Mouse (Mus musculus): ENCODE measurements around the gene Cxcl5. TPM values are rescaled to one million over a fixed set of nuclear protein-coding genes. Genes with fewer than 3 reads are reported as not detected.

The Cxcl5 gene
- total RNA-seq (2021) (not detected), polyA plus RNA-seq (2012; rRNA removed) (0.07 TPM in 1 of 2 replicates, not detected in the other)
- long read RNA-seq: 0 reads

DNA sequence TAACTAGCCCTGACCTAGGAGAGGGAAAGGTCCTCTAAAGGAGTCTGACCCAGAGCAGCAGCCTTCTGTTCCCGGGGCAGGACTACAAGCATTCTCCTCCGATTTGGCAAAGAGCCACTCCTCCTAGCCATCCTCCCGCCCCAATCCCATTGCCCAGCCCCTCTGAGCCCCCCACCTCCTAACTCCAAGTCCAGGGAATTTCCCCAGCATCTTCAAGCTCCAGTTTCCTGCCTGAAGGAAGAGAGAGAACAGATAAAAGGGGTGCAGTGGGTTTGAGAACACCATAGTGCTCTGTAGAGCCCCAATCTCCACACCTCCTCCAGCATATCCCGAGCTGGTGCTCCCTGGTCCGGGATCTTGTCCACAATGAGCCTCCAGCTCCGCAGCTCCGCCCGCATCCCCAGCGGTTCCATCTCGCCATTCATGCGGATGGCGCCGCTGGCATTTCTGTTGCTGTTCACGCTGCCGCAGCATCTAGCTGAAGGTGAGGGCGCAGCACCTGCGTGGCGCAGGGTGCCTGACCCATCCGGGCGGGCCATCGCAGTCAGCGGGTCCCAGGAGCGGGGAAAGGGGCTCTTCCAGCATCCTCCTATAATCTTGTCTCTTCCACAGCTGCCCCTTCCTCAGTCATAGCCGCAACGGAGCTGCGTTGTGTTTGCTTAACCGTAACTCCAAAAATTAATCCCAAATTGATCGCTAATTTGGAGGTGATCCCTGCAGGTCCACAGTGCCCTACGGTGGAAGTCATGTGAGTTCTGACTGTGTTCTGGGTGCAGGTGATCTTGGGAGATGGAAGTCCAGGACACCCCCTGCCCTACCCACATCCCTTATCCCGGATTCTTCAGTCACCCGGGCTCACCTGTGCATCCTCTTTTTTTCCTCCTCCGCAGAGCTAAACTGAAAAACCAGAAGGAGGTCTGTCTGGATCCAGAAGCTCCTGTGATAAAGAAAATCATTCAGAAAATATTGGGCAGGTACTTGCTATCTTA is at the start of gene Cxcl5:
Gene Cxcl5 (plus strand): TSS at position 284 of the 989 bp plus-strand sequence.
- DNase-seq: no peak

DNA sequence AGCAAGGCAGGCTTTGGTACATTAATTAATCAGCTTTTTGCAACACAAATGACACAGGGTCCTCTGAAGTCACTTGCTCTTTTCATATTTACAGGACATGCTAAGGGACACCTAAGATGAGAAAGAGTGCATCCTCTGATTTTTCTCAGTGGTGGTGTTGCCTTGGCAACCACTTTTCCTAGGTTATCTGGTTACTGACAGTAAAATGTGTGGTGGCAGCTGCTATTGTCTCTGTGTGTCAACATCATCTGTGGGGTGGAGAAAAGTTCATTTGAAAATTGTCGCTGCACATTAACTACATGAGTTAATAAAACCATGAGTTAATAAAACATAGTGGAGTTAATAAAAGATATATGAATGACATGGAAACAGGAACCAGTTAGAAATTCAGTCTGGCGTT is 47.8 kb upstream of the Cxcl5 start:
- DNase-seq: no peak

DNA sequence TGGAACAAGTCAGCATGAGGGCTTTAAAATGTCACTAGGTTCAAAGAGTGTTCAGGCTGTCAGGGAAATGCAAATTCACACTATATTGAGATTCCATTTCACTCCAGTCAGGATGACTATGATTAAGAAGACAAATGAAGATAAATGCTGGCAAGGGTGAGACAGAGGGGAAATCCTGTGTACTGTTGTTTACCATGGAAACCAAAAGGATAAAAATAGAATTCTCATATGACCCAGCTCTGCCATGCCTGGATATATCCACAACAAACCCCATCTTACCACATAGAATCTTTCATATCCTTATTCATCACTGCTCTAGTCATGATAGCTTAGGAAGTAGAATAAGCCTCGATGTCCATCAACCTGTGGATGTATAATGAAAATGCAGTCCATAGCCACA is 41.2 kb upstream of the Cxcl5 start:
- no peak for DNase-seq

DNA sequence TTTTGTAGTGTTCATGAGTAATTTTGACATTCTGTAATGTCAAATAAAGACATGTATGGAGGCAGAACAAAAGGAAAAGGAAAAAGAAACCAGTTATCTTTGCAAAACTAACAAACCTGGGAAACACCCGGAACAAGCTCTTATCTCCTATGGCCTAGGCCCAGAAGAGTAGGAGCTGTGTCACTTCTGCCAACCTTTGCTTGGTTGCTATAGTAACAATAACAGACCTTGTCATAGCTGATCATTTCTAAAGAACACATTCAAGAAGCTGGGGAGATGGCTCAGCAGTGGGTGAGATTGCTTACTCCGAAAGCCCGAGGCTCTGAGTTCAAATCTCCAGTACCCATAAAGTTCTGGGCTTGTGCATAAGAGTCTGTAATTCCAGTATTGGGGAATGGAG is 36.5 kb upstream of the Cxcl5 start:
- no peak for DNase-seq

DNA sequence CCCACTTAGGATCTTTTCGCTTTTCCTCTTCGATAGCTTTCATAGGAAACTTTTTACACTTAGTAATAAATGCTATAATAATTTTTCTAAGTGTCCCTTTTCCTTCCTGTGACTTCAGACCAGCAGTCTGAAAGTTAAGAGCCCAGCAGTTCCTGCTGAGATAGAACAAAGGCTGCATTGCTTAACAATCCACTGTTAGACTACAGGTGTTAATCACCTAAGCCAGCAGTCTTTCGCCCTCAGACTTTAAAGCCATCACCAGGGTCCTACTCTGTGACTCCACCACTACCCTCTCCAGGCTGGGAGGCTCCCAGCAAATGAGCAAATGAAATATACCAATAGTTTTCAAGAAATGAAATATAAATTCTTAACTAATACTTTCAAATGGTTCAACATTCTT is 30.9 kb upstream of the Cxcl5 start:
- DNase-seq: no peak

DNA sequence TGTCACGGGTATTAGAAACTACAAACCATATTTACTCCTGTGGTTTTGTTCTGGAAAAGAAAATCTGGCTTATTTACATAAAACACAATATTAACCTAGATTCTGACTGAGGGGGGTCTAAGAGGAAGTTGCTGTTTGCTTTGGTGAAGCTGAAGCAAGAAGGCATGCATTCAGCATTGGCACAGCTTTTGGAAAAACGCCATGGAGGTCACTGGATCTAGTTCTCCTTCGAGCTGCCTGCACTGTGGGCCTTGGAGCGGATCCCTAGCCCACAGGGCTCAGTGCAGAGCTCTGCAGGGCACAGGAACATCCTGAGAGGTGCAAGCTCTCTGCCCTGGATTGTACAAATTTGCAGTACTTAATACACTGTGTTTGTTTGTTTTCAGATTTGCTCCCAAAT is 27.7 kb upstream of the Cxcl5 start:
- peak; percentile 3 for DNase-seq

DNA sequence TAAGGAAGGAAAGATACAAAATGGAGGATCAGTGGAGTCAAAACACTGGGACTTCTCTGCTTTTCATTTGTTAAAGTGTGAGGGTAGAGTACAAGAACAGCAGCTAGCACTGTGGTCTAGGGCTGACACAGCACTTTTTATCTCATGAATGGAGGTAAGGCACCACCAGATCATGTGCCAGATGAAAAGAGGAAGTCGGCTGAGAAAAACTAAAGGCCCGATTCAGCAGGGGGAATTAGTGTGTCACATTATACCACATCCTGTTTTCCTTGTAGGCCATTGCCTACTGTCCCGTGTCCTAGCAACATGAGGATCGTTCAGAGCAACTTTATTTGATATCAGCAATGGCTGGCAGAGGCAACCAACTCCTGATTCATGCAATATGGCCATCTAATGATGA is 17.1 kb upstream of the Cxcl5 start:
- peak; percentile 3 for DNase-seq

DNA sequence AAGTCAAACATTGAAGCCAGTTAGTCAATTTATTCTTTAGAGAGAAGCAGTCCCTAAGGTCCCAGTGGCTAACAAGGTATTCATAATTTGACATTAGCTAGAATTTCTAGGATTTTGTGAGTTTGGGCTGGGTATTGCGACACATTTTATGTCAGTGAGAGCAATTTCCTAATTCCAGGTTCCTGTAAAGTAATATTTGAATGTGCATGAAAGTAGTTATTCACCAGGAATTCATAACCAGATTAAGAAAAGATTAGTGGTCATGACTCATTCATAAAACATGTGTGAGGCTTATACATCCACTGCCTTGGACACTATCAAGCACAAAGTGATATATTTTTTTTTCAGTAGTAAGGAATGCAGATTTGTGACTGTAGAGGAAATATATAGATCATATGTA is 5.2 kb upstream of the Cxcl5 start:
- no peak for DNase-seq

DNA sequence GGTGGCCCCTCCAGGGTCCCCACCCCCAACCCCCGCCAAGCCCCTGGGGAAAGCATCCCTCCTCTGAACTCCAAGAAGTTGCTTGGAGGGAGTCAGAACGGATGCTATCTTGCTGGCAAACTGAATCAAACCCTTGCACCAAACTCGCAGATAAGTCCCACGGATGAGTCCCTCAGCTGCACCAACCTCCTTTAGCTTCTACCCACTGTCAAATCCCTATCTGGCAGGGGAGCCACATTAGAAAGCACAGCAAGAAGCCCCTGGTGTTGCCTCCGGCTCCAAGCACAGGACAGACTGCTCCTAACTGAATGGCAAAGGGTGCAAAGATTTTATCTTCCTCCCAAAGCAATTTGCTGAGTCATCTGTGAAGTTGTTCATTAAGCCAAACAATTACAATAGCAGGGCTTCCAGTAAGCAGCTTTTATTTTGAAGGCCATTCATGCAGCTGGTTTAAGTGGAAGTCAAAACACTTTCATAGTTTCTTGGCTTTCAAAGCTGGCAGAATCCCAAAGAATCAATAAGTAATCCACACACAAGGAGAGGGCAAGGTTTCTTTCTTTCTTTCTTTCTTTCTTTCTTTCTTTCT is 1.0 kb upstream of the Cxcl5 start:
- no peak for DNase-seq

DNA sequence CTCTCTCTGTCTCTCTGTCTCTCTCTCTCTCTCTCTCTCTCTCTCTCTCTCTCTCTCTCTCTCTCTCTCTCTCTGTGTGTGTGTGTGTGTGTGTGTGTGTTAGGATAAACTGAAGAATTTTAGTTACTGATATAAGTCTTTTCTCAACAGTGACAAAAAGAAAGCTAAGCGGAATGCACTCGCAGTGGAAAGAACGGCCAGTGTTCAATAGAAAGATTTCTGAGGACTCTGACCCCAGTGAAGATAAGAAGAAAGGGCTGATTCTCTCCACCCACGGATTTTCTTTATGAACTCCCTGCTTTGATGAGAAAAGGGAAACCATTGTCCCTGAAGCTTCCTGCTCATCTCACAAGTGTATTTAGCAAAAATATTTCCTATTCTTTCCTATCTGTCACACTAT is 1.1 kb downstream of the Cxcl5 start:
- DNase-seq: no peak

DNA sequence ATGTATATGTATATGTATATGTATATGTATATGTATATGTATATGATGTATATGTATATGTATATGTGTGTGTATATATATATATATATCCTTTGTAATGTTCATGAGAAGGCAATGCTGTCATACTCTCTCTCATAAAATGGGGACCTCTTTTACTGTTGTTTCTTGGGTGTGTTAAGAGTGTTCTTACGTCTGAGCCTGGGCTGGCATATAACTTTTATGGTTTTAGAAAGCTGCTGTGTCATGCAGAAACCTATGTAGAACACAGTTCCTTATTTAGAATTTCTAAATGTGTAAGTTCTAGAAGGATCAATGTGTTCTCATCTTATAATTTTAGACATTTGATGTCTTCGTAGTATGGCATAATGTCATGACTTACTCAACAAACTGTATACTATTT is 1.7 kb downstream of the Cxcl5 start:
- no peak for DNase-seq

DNA sequence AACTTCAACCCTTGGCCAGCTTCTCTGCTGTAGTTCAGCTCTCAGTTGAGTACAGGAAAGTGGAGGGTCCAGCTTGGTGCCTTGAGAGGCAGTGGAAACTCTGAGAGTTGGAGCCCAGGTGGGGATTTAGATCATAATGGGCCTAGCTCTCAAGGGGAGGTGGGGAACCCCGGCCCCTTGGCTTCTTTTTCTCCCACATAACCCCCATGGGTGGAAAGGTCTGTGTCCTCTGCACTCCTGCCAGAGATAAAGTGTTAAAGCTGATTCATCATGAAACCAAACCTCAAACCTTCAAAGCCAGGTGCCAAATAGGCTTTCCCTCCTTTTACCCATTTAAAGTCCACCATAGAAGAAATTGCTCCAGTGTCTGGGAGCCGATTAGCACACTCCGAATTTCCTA is 2.7 kb downstream of the Cxcl5 start:
- DNase-seq: no peak

DNA sequence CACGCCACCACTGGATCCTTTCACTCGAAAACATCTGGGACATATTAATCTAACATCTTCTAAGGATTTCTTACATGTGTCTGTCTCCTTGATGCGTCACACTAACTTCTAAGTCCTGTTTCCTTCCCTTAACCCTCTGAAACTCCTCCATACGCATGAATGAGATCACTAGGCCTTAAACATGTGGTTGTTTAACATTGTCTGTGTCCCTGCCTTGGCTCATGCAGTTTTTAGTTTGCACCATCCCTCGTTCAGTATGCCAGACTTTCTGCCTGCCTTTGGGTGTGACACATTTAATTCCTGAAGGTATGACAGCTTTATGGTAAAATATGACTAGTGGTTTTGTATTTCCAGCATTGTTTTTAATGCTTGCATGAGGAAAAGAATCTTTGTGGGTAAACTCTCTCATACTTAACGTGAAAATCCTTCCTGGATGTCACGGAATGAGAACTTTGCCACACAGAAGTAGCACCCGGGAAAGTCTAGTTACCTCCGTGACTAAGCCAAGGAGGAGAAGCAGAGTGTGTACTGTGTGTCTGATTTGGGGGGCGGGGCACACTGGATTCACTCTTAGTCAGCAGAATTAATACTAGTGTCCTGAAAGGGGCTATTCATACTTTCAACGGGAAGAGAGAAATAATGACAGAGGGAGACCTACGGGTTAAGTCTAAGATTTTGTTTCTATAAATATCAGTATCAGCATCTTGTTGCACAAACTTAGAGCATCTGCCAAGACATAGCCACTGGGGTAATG is 4.9 kb downstream of the Cxcl5 start:
- no peak for DNase-seq

DNA sequence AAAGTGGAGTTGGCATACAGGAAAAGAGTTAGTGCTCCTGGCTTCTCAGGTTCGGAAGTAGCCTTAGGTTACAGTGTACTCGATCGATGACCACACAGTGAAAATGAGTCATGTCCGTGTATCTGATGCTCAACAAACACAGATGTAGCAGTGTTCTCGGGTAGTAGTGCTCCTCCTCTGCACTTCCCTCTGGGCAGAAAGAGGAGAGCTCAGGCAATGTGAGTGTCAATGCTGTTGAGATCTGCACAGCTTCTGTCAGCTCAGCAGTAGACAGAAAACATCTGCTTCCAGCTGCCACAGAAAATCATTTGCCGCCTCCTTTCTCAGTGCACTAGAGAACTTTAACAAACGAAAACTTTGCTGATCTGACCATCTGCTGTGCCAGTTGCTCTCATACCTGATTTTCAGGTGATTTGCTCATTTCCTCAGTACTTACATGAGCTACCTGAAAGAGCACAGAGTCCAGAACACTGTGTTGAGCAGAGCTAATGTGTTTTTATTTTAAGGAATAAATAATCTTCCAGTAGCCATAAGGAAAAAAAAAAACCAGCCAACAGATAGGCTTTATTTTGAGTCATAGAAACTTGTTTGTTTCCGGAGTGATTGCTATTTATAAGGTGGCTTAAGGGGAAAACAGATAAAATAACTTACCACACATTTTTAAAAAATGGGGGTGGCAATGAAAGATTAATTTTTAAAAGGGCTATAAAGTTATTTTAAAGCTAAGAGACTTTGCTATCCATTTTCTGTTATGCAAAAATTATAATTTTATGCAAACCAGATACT is 6.9 kb downstream of the Cxcl5 start:
- no peak for DNase-seq

DNA sequence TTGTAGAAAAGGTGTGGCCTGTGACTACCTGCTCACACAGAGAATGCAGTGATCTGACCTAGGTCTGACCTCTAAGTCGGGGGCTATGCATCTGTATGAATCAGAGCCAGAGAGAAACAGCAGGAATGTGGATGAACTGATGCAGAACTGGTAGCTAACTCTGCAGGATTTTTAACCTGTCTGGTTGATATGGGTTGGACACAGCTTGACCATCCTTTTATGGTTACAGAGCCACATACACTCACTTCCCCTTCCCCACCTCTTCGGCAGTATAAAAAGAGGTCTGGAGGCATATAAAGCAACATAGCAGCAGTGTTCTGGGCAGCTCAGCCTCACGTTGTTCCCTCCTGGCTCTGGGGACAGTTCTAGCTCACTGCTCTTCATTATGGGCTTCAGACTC is 9.1 kb downstream of the Cxcl5 start, which contains the start of gene Ppbp:
Gene Ppbp (plus strand): TSS at position 301 of the 400 bp plus-strand sequence.
- DNase-seq: no peak

DNA sequence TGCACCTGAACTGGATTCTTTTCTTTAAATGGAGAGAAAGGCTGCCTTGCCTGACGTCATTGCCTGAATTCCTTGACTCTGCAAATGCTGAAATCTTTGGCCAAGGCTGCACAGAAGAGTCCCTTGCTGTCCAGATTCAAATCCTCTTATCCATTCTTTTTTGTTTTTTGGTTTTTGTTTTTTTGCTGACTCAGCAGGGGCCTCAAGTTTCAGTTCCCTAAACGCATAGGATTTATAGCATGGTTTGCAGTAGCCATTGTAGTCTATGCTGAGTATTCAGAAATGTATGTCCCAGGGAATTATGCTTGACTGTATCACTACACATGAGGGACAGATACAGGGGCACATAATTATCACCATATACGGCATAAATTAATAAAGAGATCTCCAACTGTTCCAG is 12.2 kb downstream of the Cxcl5 start:
- DNase-seq: no peak

DNA sequence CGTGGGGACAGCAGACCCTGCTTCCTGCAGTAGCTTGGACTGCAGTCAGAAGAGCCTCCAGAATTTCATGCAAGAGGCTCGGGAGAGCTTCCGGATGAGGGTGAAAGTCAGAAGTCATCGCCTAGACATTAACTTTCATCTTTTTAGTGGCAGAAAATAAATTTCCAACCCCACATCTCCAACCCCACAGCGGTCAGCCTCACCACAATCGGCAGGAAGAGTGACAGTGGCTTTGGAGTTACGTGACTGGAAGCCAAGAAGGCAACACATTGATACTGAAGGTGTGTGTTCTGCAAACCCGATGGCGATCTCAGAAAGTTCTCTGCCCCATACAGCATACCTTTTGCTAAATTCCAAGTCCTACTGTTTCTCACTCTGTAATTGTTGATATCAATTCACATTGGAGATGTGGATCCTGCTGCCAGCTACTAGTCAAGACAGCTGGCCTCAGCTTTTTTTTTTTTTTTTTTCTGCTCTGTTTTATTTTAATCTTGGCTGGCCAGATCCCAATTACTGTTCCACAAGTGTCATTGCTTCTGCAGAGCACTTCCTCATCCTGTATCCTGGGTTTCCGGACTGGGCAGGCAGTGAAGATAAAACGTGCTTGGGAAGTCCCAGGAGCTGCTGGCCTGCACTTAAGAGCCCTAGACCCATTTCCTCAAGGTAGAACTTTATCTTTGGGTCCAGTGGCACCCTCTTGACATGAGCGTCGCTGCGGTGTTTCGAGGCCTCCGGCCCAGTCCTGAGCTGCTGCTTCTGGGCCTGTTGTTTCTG is 12.9 kb downstream of the Cxcl5 start, which contains the start of gene Pf4:
Gene Pf4 (plus strand): TSS at position 556 of the 774 bp plus-strand sequence.
- DNase-seq: peak; percentile 47

DNA sequence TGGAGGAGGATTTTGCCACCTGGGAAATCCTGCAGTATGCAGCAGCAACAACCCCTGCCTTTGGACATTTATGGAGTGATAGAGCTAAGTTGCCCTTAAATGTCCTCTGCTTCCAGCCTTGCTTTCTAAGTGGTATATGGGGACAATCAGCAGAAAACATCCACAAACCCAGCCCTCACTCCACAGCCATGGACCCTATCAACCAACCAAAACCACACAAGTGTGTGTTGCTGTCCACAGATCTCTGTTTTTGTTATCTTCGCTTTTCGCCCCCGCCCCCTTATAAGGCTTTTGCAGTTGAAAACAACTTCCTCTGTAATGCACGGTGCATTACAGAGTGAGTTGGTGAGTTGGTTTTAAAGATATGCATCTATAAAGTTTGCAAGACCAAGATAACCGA is 16.4 kb downstream of the Cxcl5 start:
- no peak for DNase-seq

DNA sequence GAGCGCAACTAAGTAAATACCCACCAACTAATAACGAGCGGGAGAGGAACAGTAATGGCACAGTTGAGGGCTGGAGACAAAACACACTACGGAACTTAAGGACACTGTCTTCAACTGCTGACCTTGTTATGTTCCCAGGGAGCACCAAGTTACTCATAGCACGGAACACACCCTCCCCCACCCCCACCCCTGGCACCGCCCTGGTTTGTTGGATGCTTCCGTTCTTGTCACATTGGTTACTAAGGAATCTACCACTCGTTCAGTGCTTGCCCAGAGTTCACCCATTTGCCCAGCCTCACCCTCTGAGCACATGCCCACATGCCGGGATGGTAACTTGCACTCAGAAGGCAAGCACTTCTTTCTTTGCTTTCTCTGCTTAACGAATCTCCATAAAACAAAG is 18.5 kb downstream of the Cxcl5 start:
- DNase-seq: no peak

DNA sequence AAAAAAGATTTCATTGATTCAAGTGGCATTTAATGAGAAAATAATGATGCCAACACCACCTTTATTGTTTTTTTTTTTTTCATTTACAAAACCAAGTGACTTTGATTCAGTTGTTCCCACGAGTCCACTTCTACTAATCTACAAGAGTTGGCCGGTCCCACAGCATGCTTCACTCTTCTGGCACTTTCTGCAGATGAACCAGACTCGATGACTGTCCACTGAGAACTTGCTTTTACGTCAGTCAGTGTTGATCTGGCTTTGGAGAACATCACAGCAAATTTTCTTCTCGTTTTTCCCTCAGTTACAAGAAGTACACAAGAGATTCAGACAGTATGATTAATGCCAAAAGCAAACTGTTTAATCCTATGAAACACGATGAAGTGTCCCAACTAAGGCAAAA is 19.7 kb downstream of the Cxcl5 start:
- DNase-seq: no peak

DNA sequence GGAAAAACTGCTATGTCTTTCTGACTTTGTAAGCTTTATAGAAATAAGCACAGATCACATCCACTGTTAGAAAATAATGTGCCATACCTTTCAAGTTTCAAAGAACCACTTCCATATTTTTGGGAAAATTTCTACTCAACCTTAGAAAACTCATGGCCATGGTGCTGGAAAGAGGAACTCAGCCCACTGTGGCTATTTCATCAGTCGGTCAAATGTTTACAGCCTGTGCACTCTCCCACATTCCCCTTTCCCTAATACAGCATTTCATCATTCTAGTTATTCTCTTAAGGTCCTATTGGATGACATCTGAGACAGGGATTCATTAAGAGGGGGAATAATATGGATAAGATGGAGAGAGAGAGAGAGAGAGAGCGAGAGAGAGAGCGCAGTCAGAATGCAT is 24.5 kb downstream of the Cxcl5 start:
- no peak for DNase-seq

All from adrenal gland, adult 2 months (tissue).